Mouse (Mus musculus) cerebellum, adult 2 months (tissue): ENCODE data around the gene Gm11213.

ENCODE experiments used
- CTCF ChIP-seq: fragments of 200-500 bp; IDR thresholded peaks from 2 replicates; pipeline ENCODE4 v1.5.1; 2011; ENCODE audit warnings: low read depth, mild to moderate bottlenecking, control low read depth, low read length, moderate library complexity, borderline replicate concordance; ENCODE audit not compliant: insufficient read depth
- POLR2A ChIP-seq: fragments of 200-500 bp; IDR thresholded peaks from 2 replicates; pipeline ENCODE4 v1.6.1; 2011; ENCODE audit warnings: low read length, control low read depth, borderline replicate concordance; ENCODE audit not compliant: insufficient read depth

- TF ChIP-seq POLR2A = no peak
- no peak for TF ChIP-seq CTCF
These were observed 484 bp upstream of the Gm11213 start for GRCm38 (mm10) chr4:63605545-63605944.
